Mouse (Mus musculus): ENCODE data around the gene Rps17.

The Rps17 gene

GRCm38 (mm10) chr7:81335705-81336431 lies 9.2 kb downstream of the Rps17 start:
- in situ Hi-C loops (cut with MboI, MseI): no loop called here

GRCm38 (mm10) chr7:81331851-81332250 lies 13.2 kb downstream of the Rps17 start:
- in situ Hi-C loops (cut with MboI, MseI): no loop called here

GRCm38 (mm10) chr7:81330767-81331166 lies 14.3 kb downstream of the Rps17 start:
- in situ Hi-C loops (cut with MboI, MseI): no loop called here

- in situ Hi-C loops (cut with MboI, MseI): no loop called here
These were observed 17.4 kb downstream of the Rps17 start for GRCm38 (mm10) chr7:81327661-81328060.

- in situ Hi-C loops (cut with MboI, MseI): no loop called here
These were observed 18.2 kb downstream of the Rps17 start for GRCm38 (mm10) chr7:81326859-81327258.

- in situ Hi-C loops (cut with MboI, MseI): no loop called here
These were observed 19.0 kb downstream of the Rps17 start for GRCm38 (mm10) chr7:81326043-81326442.

- in situ Hi-C loops (cut with MboI, MseI): loop anchor here (5.0 kb wide), 1 partner anchor 159 kb away; no protein-coding TSS in a partner anchor
These were observed 23.3 kb downstream of the Rps17 start for GRCm38 (mm10) chr7:81321776-81322175.

GRCm38 (mm10) chr7:81319749-81320148 lies 25.3 kb downstream of the Rps17 start:
- in situ Hi-C loops (cut with MboI, MseI): loop anchor here (5.0 kb wide), 1 partner anchor 157 kb away; no protein-coding TSS in a partner anchor

- in situ Hi-C loops (cut with MboI, MseI): no loop called here
These were observed 29.5 kb downstream of the Rps17 start for GRCm38 (mm10) chr7:81315583-81315982.

- in situ Hi-C loops (cut with MboI, MseI): no loop called here
These were observed 33.5 kb downstream of the Rps17 start for GRCm38 (mm10) chr7:81311581-81311980.

- in situ Hi-C loops (cut with MboI, MseI): no loop called here
These were observed 33.9 kb downstream of the Rps17 start for GRCm38 (mm10) chr7:81311130-81311529.

- in situ Hi-C loops (cut with MboI, MseI): no loop called here
These were observed 35.8 kb downstream of the Rps17 start for GRCm38 (mm10) chr7:81309247-81309646.

- in situ Hi-C loops (cut with MboI, MseI): no loop called here
These were observed 37.3 kb downstream of the Rps17 start for GRCm38 (mm10) chr7:81307735-81308134.

GRCm38 (mm10) chr7:81304675-81305074 lies 40.4 kb downstream of the Rps17 start:
- in situ Hi-C loops (cut with MboI, MseI): no loop called here

- in situ Hi-C loops (cut with MboI, MseI): no loop called here
These were observed 41.0 kb downstream of the Rps17 start for GRCm38 (mm10) chr7:81304100-81304499.

- in situ Hi-C loops (cut with MboI, MseI): no loop called here
These were observed 41.4 kb downstream of the Rps17 start for GRCm38 (mm10) chr7:81303682-81304081.

GRCm38 (mm10) chr7:81301323-81301722 lies 43.7 kb downstream of the Rps17 start:
- in situ Hi-C loops (cut with MboI, MseI): no loop called here

GRCm38 (mm10) chr7:81298206-81298605 lies 46.8 kb downstream of the Rps17 start:
- in situ Hi-C loops (cut with MboI, MseI): no loop called here

GRCm38 (mm10) chr7:81295169-81295568 lies 49.9 kb downstream of the Rps17 start:
- in situ Hi-C loops (cut with MboI, MseI): no loop called here

All from T-helper 2 cell (primary cell).